Comparison of ENCODE assay signal across 18 mouse cellular contexts in the genomic region with DNA sequence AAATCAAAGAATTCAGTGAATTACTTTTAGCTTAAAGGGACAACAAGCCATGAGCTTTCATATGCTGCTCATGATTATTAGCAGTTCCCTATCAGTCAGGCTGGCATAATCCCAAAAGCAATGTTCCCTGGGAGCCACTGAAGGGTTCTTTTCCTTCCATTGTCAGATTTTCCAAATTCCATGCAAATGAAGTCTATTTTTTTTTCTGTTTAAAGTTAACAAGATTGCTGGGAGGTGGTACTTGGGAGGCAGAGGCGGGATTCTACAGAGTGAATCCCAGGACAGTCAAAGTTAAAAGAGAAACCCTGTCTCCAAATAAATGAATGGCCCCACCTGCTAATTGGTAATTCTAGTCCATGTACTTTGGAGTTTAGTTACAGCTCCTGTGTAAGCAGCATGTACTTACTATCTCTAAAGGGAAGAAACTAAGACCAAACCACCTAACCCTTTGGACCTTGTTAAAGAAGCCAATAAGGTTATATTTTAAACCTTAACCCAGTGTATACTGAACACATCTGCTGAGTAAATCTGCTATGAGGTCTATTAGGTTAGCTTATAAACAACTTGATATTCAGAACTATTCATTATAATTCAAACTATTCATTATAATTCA. TPM values are rescaled to one million over a fixed set of nuclear protein-coding genes. Genes with fewer than 3 reads are reported as not detected.
DNase-seq lines count a peak whose midpoint lies in the region; ATAC-seq and TF ChIP-seq lines count a peak whose summit lies in the region.
"Had no signal": no experiment of that assay in that cellular context is flagged by ENCODE, and none has a peak within 500 bp of the region (broad histone marks: within the 10 kb centered on the region; RNA-seq: fewer than 3 reads in every experiment).

No protein-coding gene starts in this region.

- H3K4me3 ChIP-seq in ES-Bruce4 (ENCODE audit: low read depth, low read length), result no peak overlapping the region
- H3K4me3 ChIP-seq: embryonic facial prominence, embryonic 12.5 days; liver, embryonic 15.5 days; megakaryocyte, embryonic 14.5 days; neural tube, embryonic 13.5 days had no signal

- ATAC-seq in megakaryocyte progenitor cell, adult 5-6 weeks (replicated peaks; ENCODE audit: poor library complexity), result no peak
- ATAC-seq: activated CD4-positive, CD25-positive, alpha-beta regulatory T cell, adult 4 months had no signal

- TF ChIP-seq CTCF in ES-Bruce4 (IDR thresholded peaks at IDR 0.05; ENCODE audit: low read depth, low read length), result no peak
- TF ChIP-seq CTCF in brain, embryonic 14.5 days (IDR thresholded peaks at IDR 0.05; ENCODE audit: borderline replicate concordance, extremely low read depth, insufficient read depth, insufficient read length), result no peak

- peak; percentile 57 for DNase-seq in kidney, adult 11 months
- DNase-seq in kidney, postnatal 4 days, result no peak
- peak; percentile 28 for DNase-seq in brain, embryonic 14.5 days (ENCODE audit: low read depth)
- DNase-seq in large intestine, adult 2 months (ENCODE audit: low read depth, low spot score), result peak; percentile 38
- DNase-seq in layer of hippocampus, postnatal 14 days (ENCODE audit: low spot score in 2 of 2), result no peak
- DNase-seq in testis, postnatal 14 days (ENCODE audit: low spot score), result no peak
- DNase-seq: B cell, adult 2 months; cerebellum, postnatal 36 days; gastrocnemius, postnatal 36 days; right cerebral cortex, postnatal 4 days; thymus, adult 18-20 months had no signal

- H3K9ac ChIP-seq in ES-Bruce4 (ENCODE audit: low read depth, poor library complexity, severe bottlenecking), result no peak overlapping the region
- H3K9ac ChIP-seq: embryonic facial prominence, embryonic 12.5 days; liver, embryonic 15.5 days; neural tube, embryonic 13.5 days had no signal

- no peak for TF ChIP-seq EP300 in ES-Bruce4 (IDR thresholded peaks at IDR 0.05; ENCODE audit: insufficient read depth, low read depth, low read length)

- H3K9me3 ChIP-seq in ES-Bruce4 (replicated peaks; ENCODE audit: control insufficient read depth, insufficient read depth, low read length, poor library complexity, severe bottlenecking), result no peaks in the 10 kb centered on the region
- H3K9me3 ChIP-seq: embryonic facial prominence, embryonic 12.5 days; liver, embryonic 15.5 days; megakaryocyte, embryonic 14.5 days; neural tube, embryonic 13.5 days had no signal

- no peaks in the 10 kb centered on the region for H3K27me3 ChIP-seq in ES-Bruce4 (ENCODE audit: control insufficient read depth, insufficient read depth, low read length, poor library complexity, severe bottlenecking)
- H3K27me3 ChIP-seq: embryonic facial prominence, embryonic 12.5 days; liver, embryonic 15.5 days; megakaryocyte, embryonic 14.5 days; neural tube, embryonic 13.5 days had no signal

- H3K4me1 ChIP-seq in ES-Bruce4 (ENCODE audit: control insufficient read depth, insufficient read depth, low read length), result peaks cover 3% of the 10 kb centered on the region
- H3K4me1 ChIP-seq: embryonic facial prominence, embryonic 12.5 days had no signal

- H3K27ac ChIP-seq in ES-Bruce4 (ENCODE audit: insufficient read depth, low read length), result peak overlapping the region; percentile 56
- H3K27ac ChIP-seq: embryonic facial prominence, embryonic 12.5 days; liver, embryonic 15.5 days; neural tube, embryonic 13.5 days had no signal

- no peak for TF ChIP-seq POLR2A in ES-Bruce4 (IDR thresholded peaks at IDR 0.05; ENCODE audit: insufficient read depth, low read length)
- no peak for TF ChIP-seq POLR2A in brain, embryonic 14.5 days (IDR thresholded peaks at IDR 0.05; ENCODE audit: borderline replicate concordance, extremely low read depth, insufficient read depth, insufficient read length, poor library complexity, severe bottlenecking)

- H3K36me3 ChIP-seq in ES-Bruce4 (ENCODE audit: control insufficient read depth, insufficient read depth, low read length, poor library complexity, severe bottlenecking), result peaks cover 52% of the 10 kb centered on the region

- 61% methylated on average over 1 of the region's 1 CpGs for WGBS in large intestine, adult 2 months

RNA-seq across cellular contexts. Expression of a gene that starts 26.1 kb away (rescaled TPM):
- polyA plus RNA-seq in ES-Bruce4 (2011; ENCODE audit: insufficient read depth, insufficient read length, low read depth, missing spikeins), result 43.3 and 48.9 TPM in 2 replicates
- polyA plus RNA-seq in brain, embryonic 14.5 days (2012; rRNA removed), result 64.6 and 66.2 TPM in 2 replicates
- 17.5 and 26.3 TPM in 2 replicates for polyA plus RNA-seq in large intestine, adult 2 months (2012; rRNA removed)
- 10 to 100 TPM; 69.9 to 70.3 TPM for total RNA-seq in layer of hippocampus, postnatal 14 days (2021)
- total RNA-seq in megakaryocyte progenitor cell, adult 5-6 weeks (2015), result 13.2 and 17.7 TPM in 2 replicates
- total RNA-seq in megakaryocyte progenitor cell, adult 5-6 weeks (2017), result 7.0 TPM in 2 replicates

RNA-seq across cellular contexts. Expression of a gene that starts 32.3 kb away (rescaled TPM):
- 221 and 232 TPM in 2 replicates for polyA plus RNA-seq in ES-Bruce4 (2011; ENCODE audit: insufficient read depth, insufficient read length, low read depth, missing spikeins)
- polyA plus RNA-seq in brain, embryonic 14.5 days (2012; rRNA removed), result 75.1 and 84.8 TPM in 2 replicates
- 27.2 and 46.3 TPM in 2 replicates for polyA plus RNA-seq in large intestine, adult 2 months (2012; rRNA removed)
- total RNA-seq in layer of hippocampus, postnatal 14 days (2021), result 10 to 100 TPM; 41.5 to 51.7 TPM
- total RNA-seq in megakaryocyte progenitor cell, adult 5-6 weeks (2015), result 96.9 and 126 TPM in 2 replicates
- 67.7 and 72.3 TPM in 2 replicates for total RNA-seq in megakaryocyte progenitor cell, adult 5-6 weeks (2017)

Comparison
In these comparisons a context has a peak if more than half of its experiments do, and no peak if none do; other contexts are left out.
1. DNase-seq: peak in kidney, adult 11 months (single experiment), brain, embryonic 14.5 days (single experiment) and large intestine, adult 2 months (single experiment); none in kidney, postnatal 4 days (0 of 2), layer of hippocampus, postnatal 14 days (0 of 2) and testis, postnatal 14 days (single experiment).